Mouse (Mus musculus) heart, embryonic 15.5 days (tissue): Measurements from ENCODE around the gene Ap4e1. TPM values are rescaled to one million over a fixed set of nuclear protein-coding genes. Genes with fewer than 3 reads are reported as not detected.
A peak's percentile ranks its signal among the peaks of the same experiment; 100 is the strongest.

Experiments used
- ATAC-seq: fragments of 200-750 bp; cut with Nextera tagmentation; replicated peaks from 2 replicates; pipeline ENCODE4 v1.8.0; 2017; ENCODE audit warnings: low read depth, moderate TSS enrichment; ENCODE audit not compliant: insufficient number of reproducible peaks, insufficient read depth, low FRiP score
- H3K27ac ChIP-seq: fragments of 300-500 bp; sonication (generic); 2 replicates; pipeline ENCODE4 v1.5.1; 2015; ENCODE audit warnings: mild to moderate bottlenecking, inconsistent platforms
- H3K27me3 ChIP-seq: fragments of 300-500 bp; sonication (generic); 2 replicates; pipeline ENCODE4 v1.6.1; 2015; ENCODE audit warnings: inconsistent platforms
- H3K36me3 ChIP-seq: fragments of 300-500 bp; sonication (generic); 2 replicates; pipeline ENCODE4 v1.6.1; 2015; ENCODE audit warnings: mild to moderate bottlenecking, inconsistent platforms
- H3K4me1 ChIP-seq: fragments of 300-500 bp; sonication (generic); replicated peaks from 2 replicates; pipeline ENCODE4 v1.6.1; 2015; ENCODE audit warnings: inconsistent platforms
- H3K4me2 ChIP-seq: fragments of 300-500 bp; sonication (generic); 2 replicates; pipeline ENCODE4 v1.6.1; 2015; ENCODE audit warnings: inconsistent platforms, mild to moderate bottlenecking, moderate library complexity
- H3K4me3 ChIP-seq: fragments of 300-500 bp; sonication (generic); 2 replicates; pipeline ENCODE4 v1.5.1; 2015; ENCODE audit warnings: mild to moderate bottlenecking, inconsistent platforms
- H3K9ac ChIP-seq: fragments of 300-500 bp; sonication (generic); 2 replicates; pipeline ENCODE4 v1.6.1; 2015; ENCODE audit warnings: mild to moderate bottlenecking, inconsistent platforms
- H3K9me3 ChIP-seq: fragments of 300-500 bp; sonication (generic); replicated peaks from 2 replicates; pipeline ENCODE4 v1.6.1; 2016; ENCODE audit warnings: inconsistent platforms
- WGBS: fragments of 180-500 bp; shearing (Covaris S2); methylation state at CpG from one replicate; pipeline ENCODE4 v1.1.7; 2015; ENCODE audit warnings: mixed read lengths; 5-methylcytosine and 5-hydroxymethylcytosine counted together
- polyA plus RNA-seq: library from polyadenylated mRNA; unstranded; fragments of >200 nt; fragmentation: Nextera tagmentation; extraction: Ambion mirVana; gene quantifications from 2 replicates; pipeline ENCODE4 v1.2.1, GENCODE M21; 2015

The Ap4e1 gene
- polyA plus RNA-seq, 1 experiment from 2014 or later = 8.2 TPM

- WGBS = 40% methylated on average over 12 of the region's 12 CpGs
- H3K27me3 ChIP-seq = no peaks in the 10 kb centered on the region
- H3K4me2 ChIP-seq = peak overlapping the region; percentile 48
- no peaks in the 10 kb centered on the region for H3K9me3 ChIP-seq
- no peak for ATAC-seq
- no peak overlapping the region for H3K27ac ChIP-seq
- H3K36me3 ChIP-seq = peaks cover 5% of the 10 kb centered on the region
- H3K9ac ChIP-seq = peak overlapping the region; percentile 41; the same call in 1 of the 2 replicates
- H3K4me3 ChIP-seq = peak overlapping the region; percentile 41
- H3K4me1 ChIP-seq = peaks cover 12% of the 10 kb centered on the region
Measured at GRCm38 (mm10) chr2:127006634-127007370, 1.7 kb upstream of the Ap4e1 start.

GRCm38 (mm10) chr2:127007509-127007908, 1.0 kb upstream of the Ap4e1 start:
- no peak overlapping the region for H3K27ac ChIP-seq
- no peaks in the 10 kb centered on the region for H3K27me3 ChIP-seq
- H3K9me3 ChIP-seq = no peaks in the 10 kb centered on the region
- no peak overlapping the region for H3K4me2 ChIP-seq
- no peak for ATAC-seq
- no peak overlapping the region for H3K9ac ChIP-seq
- H3K4me1 ChIP-seq = peaks cover 12% of the 10 kb centered on the region
- 75% methylated on average over 5 of the region's 5 CpGs for WGBS
- H3K4me3 ChIP-seq = no peak overlapping the region
- peaks cover 12% of the 10 kb centered on the region for H3K36me3 ChIP-seq

- H3K9ac ChIP-seq = no peak overlapping the region
- H3K9me3 ChIP-seq = no peaks in the 10 kb centered on the region
- peaks cover 38% of the 10 kb centered on the region for H3K36me3 ChIP-seq
- H3K27me3 ChIP-seq = no peaks in the 10 kb centered on the region
- no peak overlapping the region for H3K4me2 ChIP-seq
- H3K4me1 ChIP-seq = no peaks in the 10 kb centered on the region
- WGBS = 92% methylated on average over 9 of the region's 9 CpGs
- ATAC-seq = no peak
- H3K4me3 ChIP-seq = no peak overlapping the region
- no peak overlapping the region for H3K27ac ChIP-seq
Measured at GRCm38 (mm10) chr2:127035006-127035605, 26.6 kb downstream of the Ap4e1 start.

DNA sequence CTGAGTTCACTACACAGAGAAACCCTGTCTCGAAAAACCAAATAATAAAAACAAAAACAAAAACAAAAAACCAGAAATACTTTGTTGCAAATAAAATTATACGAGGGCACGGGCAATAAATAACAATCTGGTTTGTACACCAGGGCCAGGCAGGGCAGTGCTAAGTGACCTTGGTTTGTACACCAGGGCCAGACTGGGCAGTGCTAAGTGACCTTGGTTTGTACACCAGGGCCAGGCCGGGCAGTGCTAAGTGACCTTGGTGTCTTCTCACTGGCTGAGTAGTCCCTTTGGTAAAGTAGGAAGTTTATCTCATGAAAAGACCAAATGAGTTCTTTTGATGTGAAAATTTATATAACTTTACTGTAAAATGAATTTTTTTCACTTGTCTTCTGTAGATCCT, 28.8 kb downstream of the Ap4e1 start:
- H3K36me3 ChIP-seq = peaks cover 36% of the 10 kb centered on the region
- no peak for ATAC-seq
- 85% methylated on average over 4 of the region's 4 CpGs for WGBS

GRCm38 (mm10) chr2:127061471-127061870, 53.0 kb downstream of the Ap4e1 start:
- no peaks in the 10 kb centered on the region for H3K9me3 ChIP-seq
- no peak overlapping the region for H3K4me2 ChIP-seq
- no peaks in the 10 kb centered on the region for H3K27me3 ChIP-seq
- H3K4me1 ChIP-seq = no peaks in the 10 kb centered on the region
- no peak overlapping the region for H3K9ac ChIP-seq
- peaks cover 53% of the 10 kb centered on the region for H3K36me3 ChIP-seq
- no peak for ATAC-seq
- WGBS = 92% methylated on average over 9 of the region's 9 CpGs
- H3K4me3 ChIP-seq = no peak overlapping the region
- H3K27ac ChIP-seq = no peak overlapping the region

More for the DNA sequence above, 28.8 kb downstream of the Ap4e1 start:
- H3K4me1 ChIP-seq = no peaks in the 10 kb centered on the region
- H3K4me3 ChIP-seq = no peak overlapping the region
- H3K9ac ChIP-seq = no peak overlapping the region
- no peak overlapping the region for H3K27ac ChIP-seq
- H3K27me3 ChIP-seq = no peaks in the 10 kb centered on the region
- H3K9me3 ChIP-seq = no peaks in the 10 kb centered on the region
- H3K4me2 ChIP-seq = no peak overlapping the region

DNA sequence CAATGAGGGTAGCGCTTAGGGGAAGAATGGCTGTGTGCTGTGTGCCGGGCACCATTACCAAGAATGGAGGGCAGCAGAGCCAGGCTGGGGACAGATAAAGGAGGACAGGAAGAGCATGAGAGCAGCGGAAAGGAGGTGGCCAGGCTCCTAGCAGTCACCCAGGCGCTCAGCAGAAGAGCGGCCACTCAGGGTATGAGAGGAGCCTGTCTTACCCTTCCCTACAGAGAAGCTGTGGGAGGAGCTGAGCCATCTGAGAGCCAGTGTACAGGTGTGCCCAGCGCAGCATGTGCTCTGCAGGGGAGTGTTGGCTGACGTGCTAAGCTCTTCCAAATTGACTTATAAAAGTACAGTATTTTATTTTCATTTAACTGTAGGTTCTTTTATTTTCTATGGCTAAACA, 60.3 kb downstream of the Ap4e1 start:
- no peak for ATAC-seq
- peaks cover 13% of the 10 kb centered on the region for H3K4me1 ChIP-seq
- peaks cover 14% of the 10 kb centered on the region for H3K36me3 ChIP-seq
- no peak overlapping the region for H3K4me2 ChIP-seq
- no peaks in the 10 kb centered on the region for H3K9me3 ChIP-seq
- no peak overlapping the region for H3K27ac ChIP-seq
- no peak overlapping the region for H3K9ac ChIP-seq
- H3K27me3 ChIP-seq = no peaks in the 10 kb centered on the region
- WGBS = 78% methylated on average over 7 of the region's 7 CpGs
- H3K4me3 ChIP-seq = no peak overlapping the region

- ATAC-seq = no peak
- Histone ChIP-seq H3K4me2 (peak overlapping the region; percentile 74), H3K27ac (peak overlapping the region; percentile 82), H3K36me3 (peaks cover 14% of the 10 kb centered on the region), H3K9me3 (no peaks in the 10 kb centered on the region), H3K9ac (peak overlapping the region; percentile 72), H3K4me3 (peak overlapping the region; percentile 91), H3K27me3 (no peaks in the 10 kb centered on the region), H3K4me1 (peaks cover 13% of the 10 kb centered on the region)
- 16% methylated on average over 11 of the region's 11 CpGs for WGBS
Measured at GRCm38 (mm10) chr2:127069781-127070434, 61.4 kb downstream of the Ap4e1 start.

DNA sequence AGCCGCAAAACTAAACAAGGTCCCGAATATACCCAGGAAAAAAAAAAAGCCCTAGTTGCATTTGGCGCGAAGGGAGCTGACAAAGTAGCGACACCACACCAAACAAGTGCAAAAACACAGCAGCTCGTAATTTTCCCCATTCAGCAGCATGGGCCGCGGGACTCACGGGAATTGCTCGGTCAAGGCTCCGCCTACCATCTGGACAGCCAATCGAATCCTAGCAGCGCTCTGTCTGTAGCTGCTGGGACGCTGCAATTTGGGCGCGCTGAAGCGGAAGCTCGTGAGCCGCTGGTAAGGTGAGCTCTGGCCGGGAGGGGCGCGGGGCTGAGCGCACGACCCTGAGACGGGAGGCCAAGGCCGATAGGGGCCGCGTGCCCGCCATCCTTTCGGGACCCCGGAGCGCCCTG, 61.9 kb downstream of the Ap4e1 start, which contains the start of gene Blvra:
Gene Blvra (plus strand): TSS at position 231 of the 407 bp plus-strand sequence.
- Histone ChIP-seq H3K4me2 (peak within 1 kb of the TSS; percentile 74), H3K9me3 (no peaks in the 10 kb centered on the region), H3K27ac (peak within 1 kb of the TSS; percentile 82), H3K4me3 (peak within 1 kb of the TSS; percentile 91), H3K9ac (peak within 1 kb of the TSS; percentile 72), H3K27me3 (no peaks in the 10 kb centered on the region), H3K36me3 (peaks cover 14% of the 10 kb centered on the region), H3K4me1 (peaks cover 13% of the 10 kb centered on the region)
- ATAC-seq = peak; percentile 99
- WGBS = under 1% methylated on average over 32 of the region's 32 CpGs

DNA sequence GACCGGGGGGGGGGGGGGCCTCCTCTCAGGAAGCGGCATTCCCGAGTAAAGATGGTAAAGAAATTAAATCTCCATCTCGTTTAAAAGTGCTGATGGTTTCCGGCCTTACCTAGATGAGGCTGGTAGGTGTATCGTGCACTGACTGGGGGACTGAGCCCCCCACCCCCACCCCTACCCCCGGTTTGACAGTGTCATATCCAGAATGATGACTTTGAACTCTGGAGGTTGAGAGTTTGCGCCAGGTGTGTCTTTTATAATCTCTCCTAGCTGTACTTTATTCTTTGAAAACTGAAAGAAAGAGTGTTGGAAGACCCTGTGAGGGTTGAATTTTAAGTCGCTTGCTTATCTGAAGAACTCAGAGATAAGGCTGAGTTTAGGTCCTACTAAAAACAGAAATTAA, 62.4 kb downstream of the Ap4e1 start:
- Histone ChIP-seq H3K9me3 (no peaks in the 10 kb centered on the region), H3K9ac (peak overlapping the region; percentile 72), H3K4me1 (peaks cover 13% of the 10 kb centered on the region), H3K36me3 (peaks cover 11% of the 10 kb centered on the region), H3K27me3 (no peaks in the 10 kb centered on the region), H3K4me2 (peak overlapping the region; percentile 74), H3K27ac (peak overlapping the region; percentile 82), H3K4me3 (peak overlapping the region; percentile 91)
- 8% methylated on average over 9 of the region's 9 CpGs for WGBS
- ATAC-seq = peak; percentile 36; the same call in 1 of the 2 replicates

GRCm38 (mm10) chr2:127074116-127074515, 65.6 kb downstream of the Ap4e1 start:
- ATAC-seq = no peak
- Histone ChIP-seq H3K27ac (no peak overlapping the region), H3K4me1 (peaks cover 13% of the 10 kb centered on the region), H3K36me3 (no peaks in the 10 kb centered on the region), H3K9ac (no peak overlapping the region), H3K9me3 (no peaks in the 10 kb centered on the region), H3K4me2 (no peak overlapping the region), H3K27me3 (no peaks in the 10 kb centered on the region), H3K4me3 (no peak overlapping the region)
- 95% methylated on average over 2 of the region's 2 CpGs for WGBS

DNA sequence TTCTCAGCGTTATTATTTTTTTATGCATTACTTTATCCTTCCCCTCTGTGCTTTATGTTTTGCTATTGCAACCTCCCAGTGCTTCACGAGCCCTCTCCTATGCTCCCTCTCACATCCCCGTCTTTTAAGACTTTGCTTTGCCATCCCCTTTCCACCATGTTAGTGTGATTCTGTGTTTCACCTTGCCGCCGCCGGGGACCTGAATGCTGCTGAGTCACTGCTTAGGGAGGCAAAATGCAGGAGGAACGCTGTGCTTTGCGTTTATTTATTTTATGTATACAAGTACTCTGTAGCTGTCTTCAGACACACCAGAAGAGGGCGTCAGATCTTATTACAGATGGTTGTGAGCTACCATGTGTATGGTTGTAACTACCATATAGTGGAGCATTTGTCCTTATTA, 69.1 kb downstream of the Ap4e1 start:
- 77% methylated on average over 9 of the region's 9 CpGs for WGBS

More for the DNA sequence above, 69.1 kb downstream of the Ap4e1 start:
- Histone ChIP-seq H3K36me3 (no peaks in the 10 kb centered on the region), H3K9me3 (no peaks in the 10 kb centered on the region), H3K9ac (no peak overlapping the region), H3K27me3 (no peaks in the 10 kb centered on the region), H3K27ac (no peak overlapping the region), H3K4me3 (no peak overlapping the region), H3K4me2 (no peak overlapping the region), H3K4me1 (no peaks in the 10 kb centered on the region)
- ATAC-seq = no peak
